Mouse (Mus musculus): ENCODE measurements around the gene Krtap4-7. TPM values are rescaled to one million over a fixed set of nuclear protein-coding genes. Genes with fewer than 3 reads are reported as not detected.
"Not testable (repeated sequence)": the region's sequence is repeated elsewhere in the genome, so short reads cannot be mapped to it uniquely, and the experiment has no call there.

Gene Krtap4-7
- not detected for polyA plus RNA-seq (2012; fragmentation: generic; extraction: Trizol)

DNA sequence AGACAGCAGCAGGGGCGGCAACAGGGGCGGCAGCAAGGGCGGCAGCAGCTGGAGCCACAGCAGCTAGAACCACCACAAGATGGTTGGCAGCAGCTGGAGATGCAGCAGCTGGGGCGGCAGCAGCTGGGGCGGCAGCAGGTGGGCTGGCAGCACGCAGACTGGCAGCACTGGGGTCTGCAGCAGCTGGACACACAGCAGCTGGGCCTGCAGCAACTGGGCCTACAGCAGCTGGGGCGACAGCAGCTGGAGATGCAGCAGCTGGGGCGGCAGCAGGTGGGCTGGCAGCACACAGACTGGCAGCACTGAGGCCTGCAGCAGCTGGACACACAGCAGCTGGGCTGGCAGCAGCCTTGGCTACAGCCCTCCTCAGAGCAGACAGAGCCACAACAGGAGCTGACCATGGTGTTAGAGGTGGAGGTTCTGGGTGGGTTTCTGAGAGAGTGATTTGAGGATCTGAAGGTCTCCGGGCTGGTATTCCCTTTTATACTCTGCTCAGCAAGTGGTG is at the start of gene Krtap4-7:
Gene Krtap4-7, minus strand, starts transcription at position 455 of the 505 bp plus-strand sequence.
- not testable (repeated sequence) for H3K4me3 ChIP-seq; H3K4me2 ChIP-seq (ENCODE audit: low read depth); H3K27me3 ChIP-seq (ENCODE audit: control insufficient read depth, insufficient read depth, insufficient read length); H3K79me2 ChIP-seq (ENCODE audit: control insufficient read depth, insufficient read depth); H3ac ChIP-seq (ENCODE audit: control insufficient read depth, insufficient read length); H3K36me3 ChIP-seq (ENCODE audit: control insufficient read depth, insufficient read depth)
- peak; percentile 4 for TF ChIP-seq TCF12 (IDR thresholded peaks at IDR 0.05; ENCODE audit: insufficient read depth, poor library complexity, severe bottlenecking)
- TF ChIP-seq TCF3 (IDR thresholded peaks at IDR 0.05; ENCODE audit: insufficient read length, low read depth): peak; percentile 31
- TF ChIP-seq MYOD1 (IDR thresholded peaks at IDR 0.05; ENCODE audit: control insufficient read depth in 1 of 3, insufficient read length in 2 of 3, low read depth in 2 of 3): peak in 2 of 3 experiments; percentile 65 to 66
- TF ChIP-seq MYOG (IDR thresholded peaks at IDR 0.05; ENCODE audit: control insufficient read depth in 1 of 3, insufficient read depth in 1 of 3, insufficient read length in 2 of 3, low read depth in 2 of 3): peak in 2 of 3 experiments; percentile 11 to 41

DNA sequence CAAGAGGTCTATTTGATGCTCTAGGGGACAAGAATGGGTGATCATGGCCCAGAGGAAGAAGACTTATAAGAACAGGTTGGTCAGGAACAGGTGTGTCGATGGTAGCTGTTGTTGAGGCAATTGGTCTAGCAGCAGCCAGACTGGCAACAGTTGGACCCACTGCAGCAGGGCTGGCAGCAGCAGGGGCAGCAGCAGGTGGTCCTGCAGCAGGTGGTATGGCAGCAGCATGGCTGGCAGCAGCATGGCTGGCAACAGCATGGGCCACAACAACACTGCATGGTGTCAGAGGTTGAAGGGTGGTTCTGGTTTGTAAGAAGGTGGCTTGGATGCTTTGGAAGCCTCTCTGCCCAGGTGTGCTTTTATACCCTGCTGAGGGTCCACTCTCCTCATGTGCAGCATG is 46.6 kb upstream of the Krtap4-7 start, which contains the start of gene Gm14190:
Gene Gm14190, minus strand, starts transcription at position 278 of the 400 bp plus-strand sequence.
- Histone ChIP-seq H3ac (ENCODE audit: control insufficient read depth, insufficient read length) (no peak within 1 kb of the TSS), H3K4me2 (ENCODE audit: low read depth) (no peak within 1 kb of the TSS), H3K36me3 (ENCODE audit: control insufficient read depth, insufficient read depth) (no peaks in the 10 kb centered on the region), H3K79me2 (ENCODE audit: control insufficient read depth, insufficient read depth) (no peaks in the 10 kb centered on the region), H3K4me3 (no peak within 1 kb of the TSS), H3K27me3 (ENCODE audit: control insufficient read depth, insufficient read depth, insufficient read length) (peaks cover 6% of the 10 kb centered on the region)
- TF ChIP-seq MYOD1 (IDR thresholded peaks at IDR 0.05; ENCODE audit: control insufficient read depth in 1 of 3, insufficient read length in 2 of 3, low read depth in 2 of 3): peak in 1 of 3 experiments; percentile 43
- TF ChIP-seq MYOG (IDR thresholded peaks at IDR 0.05; ENCODE audit: control insufficient read depth in 1 of 3, insufficient read depth in 1 of 3, insufficient read length in 2 of 3, low read depth in 2 of 3): peak in 2 of 3 experiments; percentile 18 to 68
- TF ChIP-seq USF1 (IDR thresholded peaks at IDR 0.05; ENCODE audit: low read depth): no peak
- no peak for TF ChIP-seq TCF3 (IDR thresholded peaks at IDR 0.05; ENCODE audit: insufficient read length, low read depth)

DNA sequence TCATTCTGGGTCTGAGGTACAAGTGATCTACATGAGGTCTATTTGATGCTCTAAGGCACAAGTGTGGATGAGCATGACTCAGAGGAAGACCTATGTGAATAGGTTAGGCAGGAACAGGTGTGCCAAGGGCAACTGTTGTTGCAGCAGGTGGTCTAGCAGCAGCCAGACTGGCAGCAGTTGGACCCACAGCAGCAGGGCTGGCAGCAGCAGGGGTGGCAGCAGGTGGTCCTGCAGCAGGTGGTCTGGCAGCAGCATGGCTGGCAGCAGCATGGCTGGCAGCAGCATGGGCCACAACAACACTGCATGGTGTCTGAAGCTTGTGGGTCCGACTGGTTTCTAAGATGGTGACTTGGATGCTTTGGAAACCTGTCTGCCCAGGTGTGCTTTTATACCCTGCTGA is 41.3 kb upstream of the Krtap4-7 start:
- H3K36me3 ChIP-seq (ENCODE audit: control insufficient read depth, insufficient read depth); H3K4me2 ChIP-seq (ENCODE audit: low read depth); H3K79me2 ChIP-seq (ENCODE audit: control insufficient read depth, insufficient read depth); H3K4me3 ChIP-seq; H3K27me3 ChIP-seq (ENCODE audit: control insufficient read depth, insufficient read depth, insufficient read length); H3ac ChIP-seq (ENCODE audit: control insufficient read depth, insufficient read length): not testable (repeated sequence)
- TF ChIP-seq MYOD1 (IDR thresholded peaks at IDR 0.05; ENCODE audit: control insufficient read depth in 1 of 3, insufficient read length in 2 of 3, low read depth in 2 of 3) (peak in 2 of 3 experiments; percentile 23 to 56), MYOG (IDR thresholded peaks at IDR 0.05; ENCODE audit: control insufficient read depth in 1 of 3, insufficient read depth in 1 of 3, insufficient read length in 2 of 3, low read depth in 2 of 3) (peak in 2 of 3 experiments; percentile 49 to 87), TCF3 (IDR thresholded peaks at IDR 0.05; ENCODE audit: insufficient read length, low read depth) (peak; percentile 18)

DNA sequence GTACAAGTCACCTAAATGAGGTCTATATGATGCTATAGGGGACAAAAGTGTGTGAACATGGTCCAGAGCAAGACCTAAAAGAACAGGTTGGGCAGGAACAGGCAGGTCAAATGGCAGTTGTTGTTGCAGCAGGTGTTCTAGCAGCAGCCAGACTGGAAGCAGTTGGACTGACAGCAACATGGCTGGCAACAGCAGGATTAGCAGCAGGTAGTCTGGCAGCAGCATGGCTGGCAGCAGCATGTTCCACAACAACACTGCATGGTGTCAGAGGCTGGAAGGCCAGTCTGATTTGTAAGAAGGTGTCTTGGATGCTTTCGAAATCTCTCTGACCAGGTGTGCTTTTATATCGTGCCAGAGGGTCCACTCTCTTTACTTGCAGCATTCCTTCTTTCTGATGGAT is 39.6 kb upstream of the Krtap4-7 start:
- no peaks in the 10 kb centered on the region for H3K36me3 ChIP-seq (ENCODE audit: control insufficient read depth, insufficient read depth)
- H3K27me3 ChIP-seq (ENCODE audit: control insufficient read depth, insufficient read depth, insufficient read length): no peaks in the 10 kb centered on the region
- H3K4me2 ChIP-seq (ENCODE audit: low read depth): no peak overlapping the region
- no peak overlapping the region for H3ac ChIP-seq (ENCODE audit: control insufficient read depth, insufficient read length)
- no peak overlapping the region for H3K4me3 ChIP-seq
- H3K79me2 ChIP-seq (ENCODE audit: control insufficient read depth, insufficient read depth): no peaks in the 10 kb centered on the region
- TF ChIP-seq MAX (IDR thresholded peaks at IDR 0.05; ENCODE audit: low read depth) (no peak), TCF12 (IDR thresholded peaks at IDR 0.05; ENCODE audit: insufficient read depth, poor library complexity, severe bottlenecking) (no peak), POLR2AphosphoS2 (IDR thresholded peaks at IDR 0.05; ENCODE audit: insufficient read length, low read depth) (no peak), MYOG (IDR thresholded peaks at IDR 0.05; ENCODE audit: control insufficient read depth in 1 of 3, insufficient read depth in 1 of 3, insufficient read length in 2 of 3, low read depth in 2 of 3) (no peak)

DNA sequence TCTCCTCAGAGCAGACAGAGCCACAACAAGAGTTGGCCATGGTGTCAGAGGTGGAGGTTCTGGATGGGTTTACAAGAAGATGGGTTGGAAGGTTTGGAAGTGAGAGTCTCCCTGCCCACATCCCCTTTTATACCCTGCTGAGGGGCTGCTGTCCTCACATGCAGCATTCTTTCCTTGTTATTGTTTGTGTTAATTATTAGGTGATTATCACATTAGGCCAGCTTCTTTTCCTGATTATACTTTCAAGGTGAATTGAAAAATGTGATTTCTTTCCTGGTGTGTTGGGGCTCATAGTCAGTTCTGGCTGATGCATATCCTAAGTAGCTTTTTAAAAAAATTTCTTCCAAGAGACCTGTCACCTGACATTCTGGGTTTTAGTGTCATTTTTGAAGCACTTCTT is 22.0 kb upstream of the Krtap4-7 start, which contains the start of gene Krtap4-6:
Gene Krtap4-6, minus strand, starts transcription at position 101 of the 400 bp plus-strand sequence.
- no peak within 1 kb of the TSS for H3K4me2 ChIP-seq (ENCODE audit: low read depth)
- no peak for TF ChIP-seq POLR2A (IDR thresholded peaks at IDR 0.05; ENCODE audit: insufficient read length, low read depth)
- no peak for TF ChIP-seq E2F4 (IDR thresholded peaks at IDR 0.05; ENCODE audit: insufficient read depth)
- no peak for TF ChIP-seq POLR2AphosphoS2 (IDR thresholded peaks at IDR 0.05; ENCODE audit: insufficient read length, low read depth)
- no peaks in the 10 kb centered on the region for H3K27me3 ChIP-seq (ENCODE audit: control insufficient read depth, insufficient read depth, insufficient read length)
- no peaks in the 10 kb centered on the region for H3K79me2 ChIP-seq (ENCODE audit: control insufficient read depth, insufficient read depth)
- H3ac ChIP-seq (ENCODE audit: control insufficient read depth, insufficient read length): no peak within 1 kb of the TSS
- H3K4me3 ChIP-seq: no peak within 1 kb of the TSS
- no peaks in the 10 kb centered on the region for H3K36me3 ChIP-seq (ENCODE audit: control insufficient read depth, insufficient read depth)

DNA sequence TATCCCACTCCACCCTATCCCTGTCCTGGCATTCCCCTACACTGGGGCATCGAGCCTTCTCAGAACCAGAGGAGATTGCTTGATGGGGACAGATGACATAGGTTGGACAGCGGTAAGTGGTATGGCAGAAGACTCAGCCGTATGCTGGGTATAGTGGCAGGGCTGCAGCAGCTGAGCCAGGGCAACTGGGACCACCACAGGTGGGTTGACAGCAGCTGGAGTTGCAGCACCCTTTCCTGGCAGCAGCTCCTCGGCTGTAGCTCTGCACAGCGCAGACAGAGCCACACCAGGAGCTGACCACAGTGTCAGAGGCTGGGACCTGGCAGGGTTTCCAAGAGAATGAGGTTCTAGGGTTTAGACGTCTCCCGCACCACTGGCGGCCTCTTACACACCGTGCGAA is 18.9 kb upstream of the Krtap4-7 start:
- H3ac ChIP-seq (ENCODE audit: control insufficient read depth, insufficient read length): no peak overlapping the region
- TF ChIP-seq MYOG (IDR thresholded peaks at IDR 0.05; ENCODE audit: control insufficient read depth in 1 of 3, insufficient read depth in 1 of 3, insufficient read length in 2 of 3, low read depth in 2 of 3): peak in 2 of 3 experiments; percentile 50 to 57
- TF ChIP-seq MYOD1 (IDR thresholded peaks at IDR 0.05; ENCODE audit: control insufficient read depth in 1 of 3, insufficient read length in 2 of 3, low read depth in 2 of 3): peak in 1 of 3 experiments; percentile 69
- no peak for TF ChIP-seq E2F4 (IDR thresholded peaks at IDR 0.05; ENCODE audit: insufficient read depth)
- no peaks in the 10 kb centered on the region for H3K79me2 ChIP-seq (ENCODE audit: control insufficient read depth, insufficient read depth)
- H3K4me2 ChIP-seq (ENCODE audit: low read depth): no peak overlapping the region
- H3K27me3 ChIP-seq (ENCODE audit: control insufficient read depth, insufficient read depth, insufficient read length): no peaks in the 10 kb centered on the region
- H3K36me3 ChIP-seq (ENCODE audit: control insufficient read depth, insufficient read depth): no peaks in the 10 kb centered on the region
- no peak overlapping the region for H3K4me3 ChIP-seq

All from myocyte (in vitro differentiated cells).